In genomic region chr3:75551248-75551647, GRCm38 (mm10) we compare ENCODE assay signal across 19 mouse cellular contexts. TPM values are rescaled to one million over a fixed set of nuclear protein-coding genes. Genes with fewer than 3 reads are reported as not detected.
DNase-seq lines count a peak whose midpoint lies in the region; ATAC-seq lines count a peak whose summit lies in the region.
"Had no signal": no experiment of that assay in that cellular context is flagged by ENCODE, and none has a peak within 500 bp of the region (broad histone marks: within the 10 kb centered on the region; RNA-seq: fewer than 3 reads in every experiment).

No protein-coding gene starts in this region.

- H3K4me3 ChIP-seq in hindbrain, embryonic 14.5 days (replicated peaks; ENCODE audit: low read length): no peak overlapping the region
- H3K4me3 ChIP-seq: embryonic facial prominence, embryonic 13.5 days; embryonic facial prominence, embryonic 15.5 days; erythroblast, embryonic 14.5 days; forebrain, embryonic 10.5 days; forebrain, embryonic 12.5 days had no signal

- no peaks in the 10 kb centered on the region for H3K27me3 ChIP-seq in hindbrain, embryonic 14.5 days (ENCODE audit: control insufficient read depth, insufficient read depth, low read length)
- H3K27me3 ChIP-seq: embryonic facial prominence, embryonic 13.5 days; embryonic facial prominence, embryonic 15.5 days; forebrain, embryonic 12.5 days; Patski had no signal

- peaks cover 7% of the 10 kb centered on the region; the same call in 1 of the 2 replicates for H3K4me1 ChIP-seq in hindbrain, embryonic 14.5 days (replicated peaks; ENCODE audit: control insufficient read depth, insufficient read depth, low read length)

- DNase-seq in cerebellum, adult 9-10 months: peak; percentile 46
- no peak for DNase-seq in cerebellum, postnatal 36 days
- peak; percentile 10 to 40 for DNase-seq in cerebellum, postnatal 10 days
- DNase-seq in cerebellum, adult 8-10 months: no peak
- peak; percentile 64 for DNase-seq in brain, adult 2 months (ENCODE audit: low read depth, low spot score)
- no peak for DNase-seq in hindbrain, embryonic 14.5 days (ENCODE audit: low spot score)
- DNase-seq: adrenal gland, adult 8-10 months; adrenal gland, postnatal 14 days; adrenal gland, postnatal 36 days; embryo, embryonic 11 days had no signal

- no peak for ATAC-seq in hindbrain, embryonic 14.5 days (ENCODE audit: low FRiP score)
- ATAC-seq: activated CD4-positive, CD25-positive, alpha-beta regulatory T cell, adult 4 months; forebrain, embryonic 14.5 days; forebrain, embryonic 16.5 days; Patski had no signal

- no peak overlapping the region for H3K9ac ChIP-seq in hindbrain, embryonic 14.5 days
- H3K9ac ChIP-seq: embryonic facial prominence, embryonic 13.5 days; embryonic facial prominence, embryonic 15.5 days; forebrain, embryonic 12.5 days had no signal

- no peaks in the 10 kb centered on the region for H3K36me3 ChIP-seq in hindbrain, embryonic 14.5 days (replicated peaks; ENCODE audit: control insufficient read depth, insufficient read depth)
- H3K36me3 ChIP-seq: embryonic facial prominence, embryonic 13.5 days; embryonic facial prominence, embryonic 15.5 days; forebrain, embryonic 10.5 days; forebrain, embryonic 12.5 days had no signal

- no peak overlapping the region for H3K27ac ChIP-seq in hindbrain, embryonic 14.5 days
- H3K27ac ChIP-seq: embryonic facial prominence, embryonic 13.5 days; embryonic facial prominence, embryonic 15.5 days; forebrain, embryonic 10.5 days; forebrain, embryonic 12.5 days had no signal

- no peak overlapping the region for H3K4me2 ChIP-seq in hindbrain, embryonic 14.5 days (replicated peaks)
- H3K4me2 ChIP-seq: embryonic facial prominence, embryonic 13.5 days; embryonic facial prominence, embryonic 15.5 days; forebrain, embryonic 12.5 days had no signal

- no peaks in the 10 kb centered on the region for H3K9me3 ChIP-seq in hindbrain, embryonic 14.5 days (ENCODE audit: control insufficient read depth, low read length)
- H3K9me3 ChIP-seq: embryonic facial prominence, embryonic 13.5 days; embryonic facial prominence, embryonic 15.5 days; forebrain, embryonic 10.5 days; forebrain, embryonic 12.5 days had no signal

RNA-seq across cellular contexts. Expression of gene Pdcd10, which starts 5.4 kb away (rescaled TPM):
- 95.3 and 96.2 TPM in 2 replicates for polyA plus RNA-seq in hindbrain, embryonic 14.5 days (2014; fragmentation: Nextera tagmentation; extraction: Ambion mirVana)

RNA-seq across cellular contexts. Expression of gene Serpini1, which starts 6.1 kb away (rescaled TPM):
- polyA plus RNA-seq in hindbrain, embryonic 14.5 days (2014; fragmentation: Nextera tagmentation; extraction: Ambion mirVana): 177 and 200 TPM in 2 replicates
- polyA plus RNA-seq: erythroblast, embryonic 14.5 days had no signal

Comparison
In these comparisons a context has a peak if more than half of its experiments do, and no peak if none do; other contexts are left out.
1. DNase-seq: peak in cerebellum, adult 9-10 months (single experiment), cerebellum, postnatal 10 days (2 of 2) and brain, adult 2 months (single experiment); none in cerebellum, postnatal 36 days (0 of 2), cerebellum, adult 8-10 months (single experiment) and hindbrain, embryonic 14.5 days (single experiment).